Mouse (Mus musculus) sigmoid colon, adult 10 weeks (tissue): ENCODE results near the gene Trex1. TPM values are rescaled to one million over a fixed set of nuclear protein-coding genes. Genes with fewer than 3 reads are reported as not detected.

Source experiments
- polyA plus RNA-seq: library from polyadenylated mRNA; stranded (reverse); fragments of 350-450 nt; fragmentation: Illumina TruSeq; extraction: RNeasy Lipid Tissue Mini Kit (QIAGEN cat#74804); gene quantifications from one replicate; pipeline ENCODE4 v1.2.3, GENCODE M21; 2014; ENCODE audit warnings: low read depth, low replicate concordance

The Trex1 gene
- polyA plus RNA-seq, result not detected

GRCm38 (mm10) chr9:109059136-109059903, at the start of gene Trex1:
Gene Trex1, minus strand, starts transcription at chr9:109059734.

GRCm38 (mm10) chr9:109095137-109095982, 35.8 kb upstream of the Trex1 start, which contains the start of gene Plxnb1:
Gene Plxnb1, plus strand, starts transcription at chr9:109095389.

GRCm38 (mm10) chr9:109082124-109082800, 22.7 kb upstream of the Trex1 start, which contains the start of the genes Ccdc51 and Tma7:
Gene Ccdc51, plus strand, starts transcription at chr9:109082493.
Gene Tma7, minus strand, starts transcription at chr9:109082587.

GRCm38 (mm10) chr9:109073661-109074573, 14.4 kb upstream of the Trex1 start, which contains the start of gene Atrip:
Gene Atrip, minus strand, starts transcription at chr9:109074124.

GRCm38 (mm10) chr9:109038086-109038895, 21.2 kb downstream of the Trex1 start, which contains the start of gene Shisa5:
Gene Shisa5, plus strand, starts transcription at chr9:109038565.

Other genes with a start within 250 kb of the Trex1 start
- gene Celsr3, start 233.4 kb downstream of the Trex1 start, polyA plus RNA-seq, result 0.06 TPM
- gene Slc26a6, start 206.5 kb downstream of the Trex1 start, polyA plus RNA-seq, result 0.32 TPM
- not detected for gene Tmem89, start 145.1 kb downstream of the Trex1 start, polyA plus RNA-seq
- 46.7 TPM for gene Uqcrc1, start 123.1 kb downstream of the Trex1 start, polyA plus RNA-seq
- not detected for gene Col7a1, start 106.1 kb downstream of the Trex1 start, polyA plus RNA-seq
- not detected for gene Ucn2, start 73.7 kb downstream of the Trex1 start, polyA plus RNA-seq
- gene Pfkfb4, start 68.0 kb downstream of the Trex1 start, polyA plus RNA-seq, result 2.1 TPM
- gene Shisa5, start 21.2 kb downstream of the Trex1 start, polyA plus RNA-seq, result 38.0 TPM
- gene Atrip, start 14.4 kb upstream of the Trex1 start, polyA plus RNA-seq, result 6.4 TPM
- gene Ccdc51, start 22.8 kb upstream of the Trex1 start, polyA plus RNA-seq, result 1.5 TPM
- gene Tma7, start 22.9 kb upstream of the Trex1 start, polyA plus RNA-seq, result 568 TPM
- 0.47 TPM for gene Plxnb1, start 35.7 kb upstream of the Trex1 start, polyA plus RNA-seq
- gene Fbxw21, start 102.3 kb upstream of the Trex1 start, polyA plus RNA-seq, result not detected
- 0.50 TPM for gene Fbxw13, start 136.2 kb upstream of the Trex1 start, polyA plus RNA-seq
- gene Fbxw20, start 175.0 kb upstream of the Trex1 start, polyA plus RNA-seq, result not detected
- gene Fbxw14, start 227.9 kb upstream of the Trex1 start, polyA plus RNA-seq, result not detected